21 mouse cellular contexts compared by ENCODE assay signal in the genomic region with DNA sequence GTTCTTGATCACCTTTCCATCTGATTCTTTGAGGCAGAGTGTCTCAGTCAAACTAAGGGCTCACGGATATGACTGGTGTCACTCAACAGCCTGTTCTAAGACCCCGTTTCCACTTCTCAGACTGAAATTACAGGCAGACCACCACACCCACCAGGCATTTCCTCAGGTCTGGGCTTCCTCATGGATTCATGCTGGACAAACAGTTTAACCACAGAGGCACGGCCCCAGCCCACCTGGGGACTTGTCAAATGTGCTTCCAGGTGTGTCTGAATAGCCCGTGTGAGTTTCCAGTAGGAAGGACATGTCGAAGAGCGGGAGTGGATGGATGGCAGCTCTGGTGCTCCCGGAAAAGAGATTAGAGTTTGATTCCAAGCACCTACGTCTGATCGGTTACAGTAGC. TPM values are rescaled to one million over a fixed set of nuclear protein-coding genes. Genes with fewer than 3 reads are reported as not detected.
"Had no signal": no experiment of that assay in that cellular context is flagged by ENCODE, and none has a peak within 500 bp of the region (broad histone marks: within the 10 kb centered on the region; RNA-seq: fewer than 3 reads in every experiment).

No protein-coding gene starts in this region.

- DNase-seq: lung, adult 18-20 months; lung, embryonic 14.5 days; lung, postnatal 10 days; lung, postnatal 4 days; retina, postnatal 1 day; right cerebral cortex, adult 18-20 months; right cerebral cortex, postnatal 25 days; right cerebral cortex, postnatal 4 days; spleen, adult 18-20 months; thymus, adult 2 months; thymus, postnatal 25 days; thymus, postnatal 4 days had no signal

- H3K9me3 ChIP-seq: midbrain, embryonic 10.5 days; midbrain, embryonic 13.5 days; midbrain, embryonic 15.5 days; neural tube, embryonic 13.5 days; neural tube, embryonic 15.5 days had no signal

- H3K4me1 ChIP-seq: midbrain, embryonic 15.5 days; neural tube, embryonic 13.5 days; neural tube, embryonic 15.5 days had no signal

- H3K4me3 ChIP-seq: midbrain, embryonic 10.5 days; midbrain, embryonic 13.5 days; midbrain, embryonic 15.5 days; myocyte; neural tube, embryonic 13.5 days; neural tube, embryonic 15.5 days had no signal

- H3K27ac ChIP-seq: midbrain, embryonic 10.5 days; midbrain, embryonic 13.5 days; midbrain, embryonic 15.5 days; neural tube, embryonic 13.5 days; neural tube, embryonic 15.5 days had no signal

- H3K27me3 ChIP-seq: midbrain, embryonic 13.5 days; midbrain, embryonic 15.5 days; neural tube, embryonic 13.5 days; neural tube, embryonic 15.5 days had no signal

- H3K9ac ChIP-seq: lung, embryonic 14.5 days; midbrain, embryonic 13.5 days; midbrain, embryonic 15.5 days; neural tube, embryonic 13.5 days; neural tube, embryonic 15.5 days had no signal

RNA-seq across cellular contexts. Expression of gene Cacng7, which starts 17.0 kb away (rescaled TPM):
- total RNA-seq: megakaryocyte, adult 5-6 weeks; megakaryocyte-erythroid progenitor cell, adult 5-6 weeks had no signal
- polyA plus RNA-seq: liver, embryonic 16.5 days had no signal

RNA-seq across cellular contexts. Expression of gene Cacng8, which starts 40.7 kb away (rescaled TPM):
- total RNA-seq: megakaryocyte, adult 5-6 weeks; megakaryocyte-erythroid progenitor cell, adult 5-6 weeks had no signal
- polyA plus RNA-seq: liver, embryonic 16.5 days had no signal
